Mouse (Mus musculus) liver, adult (tissue): Measurements from ENCODE around the gene Mrap.

ENCODE experiments used
- GATA4 ChIP-seq: IDR thresholded peaks from 2 replicates; pipeline ENCODE4 v1.6.1; 2014; ENCODE audit warnings: mild to moderate bottlenecking, low read length; ENCODE audit not compliant: insufficient replicate concordance

The Mrap gene

DNA sequence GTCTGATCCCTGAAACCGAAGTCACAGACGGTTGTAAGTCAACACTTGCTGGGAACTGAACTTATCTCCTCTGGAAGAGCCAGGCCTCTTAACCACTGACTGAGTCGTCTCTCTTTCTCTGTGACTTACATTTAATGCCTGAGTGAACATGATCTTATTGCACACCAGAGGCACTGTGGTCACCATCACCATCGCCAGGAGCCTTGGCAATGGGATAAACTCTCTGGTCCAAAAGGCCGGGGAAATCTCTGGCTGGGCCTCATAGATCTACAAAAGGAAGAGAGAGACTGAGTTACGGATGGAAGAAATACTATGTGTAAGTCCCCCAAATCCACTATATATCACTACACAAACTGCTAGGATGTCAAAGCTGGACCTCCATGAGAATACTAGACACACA is 52.9 kb downstream of the Mrap start:
- no peak for TF ChIP-seq GATA4

DNA sequence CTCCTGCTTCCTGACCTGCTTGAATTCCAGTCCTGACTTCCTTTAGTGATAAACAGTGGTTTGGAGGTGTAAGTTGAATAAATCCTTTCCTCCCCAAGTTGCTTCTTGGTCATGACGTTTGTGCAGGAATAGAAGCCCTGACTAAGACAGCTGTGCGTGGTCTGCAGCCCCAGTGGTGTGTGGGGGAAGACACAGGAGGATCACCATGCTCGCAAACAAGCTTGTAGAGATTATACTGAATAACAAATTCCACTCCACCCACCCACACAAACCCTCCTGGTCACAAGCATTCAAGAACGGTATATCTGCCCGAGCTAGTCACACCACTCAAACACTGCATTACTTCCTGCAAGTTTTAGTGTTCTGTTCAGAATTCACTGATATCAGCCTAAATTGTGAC is 54.1 kb downstream of the Mrap start:
- no peak for TF ChIP-seq GATA4

DNA sequence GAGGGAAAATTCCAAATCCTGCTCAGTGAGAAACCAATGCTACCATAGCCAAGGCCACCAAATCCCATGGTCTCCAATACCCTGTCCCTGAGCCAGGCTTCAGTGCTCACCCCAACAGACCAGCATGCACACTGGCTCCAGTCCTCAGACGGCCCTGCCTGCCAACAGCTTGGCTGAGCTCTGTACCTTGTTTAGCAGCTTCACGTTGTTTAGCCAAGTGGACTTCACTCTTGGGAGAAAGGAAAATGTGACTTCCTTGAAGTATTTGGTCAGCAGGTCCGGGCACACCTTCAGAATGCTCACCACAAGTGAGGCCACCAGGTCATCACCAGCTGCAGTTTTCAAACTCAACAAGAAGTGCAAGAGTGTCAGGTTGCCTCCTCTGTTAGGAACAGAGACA is 54.5 kb downstream of the Mrap start:
- no peak for TF ChIP-seq GATA4

DNA sequence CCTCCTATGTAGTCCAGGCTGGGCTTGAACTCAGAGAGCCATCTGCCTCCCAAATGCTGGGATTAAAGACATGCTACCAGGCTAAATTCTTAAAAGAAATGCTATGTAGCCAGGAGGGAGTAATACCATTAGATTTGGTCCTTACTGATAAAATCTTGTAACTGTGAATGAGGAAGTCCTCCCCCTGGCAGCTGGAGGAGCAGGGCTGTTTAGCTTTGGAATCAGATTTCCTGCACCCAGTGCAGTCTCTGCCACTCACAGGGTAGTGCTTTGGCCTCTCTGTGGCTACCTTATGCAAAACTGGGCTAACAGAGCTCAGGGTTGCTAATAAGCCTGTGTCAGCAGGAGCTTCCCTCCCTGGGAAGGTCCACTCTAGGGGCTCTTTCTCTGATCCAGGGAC is 56.7 kb downstream of the Mrap start:
- no peak for TF ChIP-seq GATA4

DNA sequence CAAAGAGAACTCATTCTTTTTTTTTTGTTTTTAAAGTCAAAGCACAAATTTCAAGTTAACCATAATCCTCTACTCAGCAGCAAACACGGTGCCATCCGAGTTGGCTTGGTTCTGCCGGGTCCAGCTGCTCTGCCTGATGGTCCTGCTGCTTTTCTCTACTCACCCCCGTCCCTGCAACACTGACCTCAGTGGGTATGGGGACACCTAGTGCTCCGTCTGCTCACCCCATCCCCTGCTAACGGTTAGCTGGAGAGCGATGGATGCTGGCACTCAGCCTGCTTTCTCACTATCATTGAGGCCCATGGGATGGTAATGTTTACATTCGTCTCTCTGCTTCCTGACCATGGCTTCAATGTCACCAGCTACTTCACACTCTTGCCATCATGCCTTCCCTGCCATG is 60.4 kb downstream of the Mrap start:
- TF ChIP-seq GATA4 = no peak

DNA sequence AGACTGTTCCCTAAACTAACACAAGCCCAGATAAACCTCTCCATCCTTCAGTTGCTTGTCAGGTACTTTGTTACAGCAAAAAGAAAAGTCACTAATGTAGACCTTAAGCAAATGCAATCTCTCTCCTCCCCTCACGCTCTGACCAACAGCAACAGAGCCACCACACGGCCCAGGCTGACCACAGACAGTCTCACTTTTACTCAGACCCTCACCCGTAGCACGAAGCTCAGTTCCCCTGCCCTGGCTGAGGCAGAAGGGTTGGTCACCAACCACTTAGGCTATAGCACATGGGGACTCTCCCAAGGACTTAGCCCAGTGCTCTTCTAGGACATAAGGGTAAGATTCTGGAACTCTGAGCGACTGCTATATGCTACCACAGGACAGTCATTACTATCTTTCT is 60.8 kb downstream of the Mrap start:
- no peak for TF ChIP-seq GATA4
